Mouse (Mus musculus) lung, adult 2 months (tissue): ENCODE measurements around the gene Rhbdd1.

Experiments
- CTCF ChIP-seq: fragments of 200-500 bp; IDR thresholded peaks from 2 replicates; pipeline ENCODE4 v1.5.1; 2011; ENCODE audit warnings: mild to moderate bottlenecking, low read length, control low read depth; ENCODE audit not compliant: insufficient read depth
- POLR2A ChIP-seq: fragments of 200-500 bp; IDR thresholded peaks from 2 replicates; pipeline ENCODE4 v1.6.1; 2011; ENCODE audit warnings: low read depth, mild to moderate bottlenecking, control low read depth, low read length, borderline replicate concordance; ENCODE audit errors: extremely low read depth

DNA sequence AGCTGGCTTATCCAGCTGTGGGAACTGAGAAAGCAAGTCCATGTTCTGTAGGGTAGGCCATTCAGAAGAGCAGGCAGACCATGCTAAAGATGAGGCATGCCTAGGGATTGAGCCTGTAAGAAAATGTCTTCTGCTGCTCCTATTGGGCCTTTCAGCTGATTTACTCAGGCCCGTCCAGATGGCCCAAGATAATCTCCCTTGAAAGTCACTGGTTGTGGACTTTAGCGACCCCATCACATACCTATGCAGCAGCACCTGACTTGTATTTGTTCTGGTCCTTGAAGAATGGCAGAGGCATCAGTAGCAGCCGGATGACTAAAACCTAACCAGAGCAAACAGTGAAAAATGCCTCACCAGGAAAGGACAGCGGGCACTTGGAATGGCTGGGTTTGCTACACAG lies 99.4 kb downstream of the Rhbdd1 start:
- TF ChIP-seq CTCF (no peak), POLR2A (no peak)
